Comparison of ENCODE assay signal across 35 mouse cellular contexts in the genomic region with DNA sequence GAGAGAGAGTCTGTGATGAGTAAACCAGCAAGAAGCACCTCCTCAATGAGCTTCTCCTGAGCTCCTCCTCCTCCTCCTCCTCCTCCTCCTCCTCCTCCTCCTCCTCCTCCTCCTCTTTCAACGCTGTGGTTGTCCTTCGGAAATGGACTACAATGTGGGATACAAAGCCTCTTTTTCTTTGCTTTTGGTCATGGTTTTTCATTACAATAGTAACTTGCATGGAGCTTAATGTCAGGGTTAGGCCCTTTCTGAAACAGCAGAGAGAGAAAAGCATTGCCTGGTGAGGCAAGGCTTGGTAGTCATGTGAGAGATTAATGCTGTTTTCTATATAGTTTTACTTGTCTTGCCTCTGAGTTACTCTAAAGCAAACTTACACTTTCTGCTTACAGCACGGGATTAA.
"Had no signal": no experiment of that assay in that cellular context is flagged by ENCODE, and none has a peak within 500 bp of the region (broad histone marks: within the 10 kb centered on the region; RNA-seq: fewer than 3 reads in every experiment).

No protein-coding gene starts in this region.

- H3K4me2 ChIP-seq: heart, embryonic 11.5 days; heart, embryonic 12.5 days; heart, embryonic 13.5 days; heart, embryonic 15.5 days; hindbrain, embryonic 12.5 days; hindbrain, embryonic 13.5 days; hindbrain, embryonic 14.5 days; hindbrain, embryonic 15.5 days; intestine, embryonic 15.5 days; kidney, embryonic 15.5 days had no signal

- H3K4me3 ChIP-seq: heart, embryonic 10.5 days; heart, embryonic 12.5 days; heart, embryonic 13.5 days; heart, embryonic 15.5 days; hindbrain, embryonic 10.5 days; hindbrain, embryonic 12.5 days; hindbrain, embryonic 13.5 days; hindbrain, embryonic 15.5 days; intestine, embryonic 15.5 days; kidney, embryonic 15.5 days; layer of hippocampus, adult 2 months had no signal

- H3K9me3 ChIP-seq: heart, embryonic 10.5 days; heart, embryonic 12.5 days; heart, embryonic 13.5 days; heart, embryonic 15.5 days; hindbrain, embryonic 10.5 days; hindbrain, embryonic 12.5 days; hindbrain, embryonic 13.5 days; hindbrain, embryonic 15.5 days; intestine, embryonic 15.5 days; kidney, embryonic 15.5 days had no signal

- H3K27me3 ChIP-seq: heart, embryonic 12.5 days; heart, embryonic 13.5 days; heart, embryonic 15.5 days; hindbrain, embryonic 12.5 days; hindbrain, embryonic 13.5 days; hindbrain, embryonic 15.5 days; intestine, embryonic 15.5 days; kidney, embryonic 15.5 days had no signal

- H3K27ac ChIP-seq: heart, embryonic 10.5 days; heart, embryonic 13.5 days; heart, embryonic 15.5 days; hindbrain, embryonic 10.5 days; hindbrain, embryonic 12.5 days; hindbrain, embryonic 13.5 days; hindbrain, embryonic 14.5 days; hindbrain, embryonic 15.5 days; hindbrain, postnatal 0 days; intestine, embryonic 15.5 days; kidney, embryonic 15.5 days; kidney, postnatal 0 days; layer of hippocampus, adult 2 months had no signal

- H3K9ac ChIP-seq: heart, embryonic 12.5 days; heart, embryonic 13.5 days; heart, embryonic 15.5 days; hindbrain, embryonic 12.5 days; hindbrain, embryonic 13.5 days; hindbrain, embryonic 14.5 days; hindbrain, embryonic 15.5 days; intestine, embryonic 15.5 days; kidney, embryonic 15.5 days had no signal

- H3K4me1 ChIP-seq: heart, embryonic 10.5 days; heart, embryonic 12.5 days; heart, embryonic 13.5 days; heart, embryonic 15.5 days; hindbrain, embryonic 10.5 days; hindbrain, embryonic 12.5 days; hindbrain, embryonic 13.5 days; hindbrain, embryonic 15.5 days; intestine, embryonic 15.5 days; kidney, embryonic 15.5 days had no signal

- DNase-seq: heart, postnatal 10 days; heart, postnatal 14 days; heart, postnatal 36 days; heart, postnatal 4 days; kidney, adult 11 months; kidney, adult 18-20 months; kidney, adult 2 months; kidney, adult 8-10 months; kidney, adult 9 months; kidney, postnatal 10 days; kidney, postnatal 14 days; kidney, postnatal 25 days; kidney, postnatal 36 days; kidney, postnatal 4 days; layer of hippocampus, adult 9-11 months; layer of hippocampus, postnatal 36 days had no signal

- ATAC-seq: hindbrain, embryonic 16.5 days; hindbrain, postnatal 0 days; inflammation-experienced regulatory T-cells, adult 6 months; intestine, embryonic 15.5 days; intestine, embryonic 16.5 days; intestine, postnatal 0 days had no signal

- H3K36me3 ChIP-seq: heart, embryonic 10.5 days; heart, embryonic 12.5 days; heart, embryonic 13.5 days; heart, embryonic 15.5 days; hindbrain, embryonic 10.5 days; hindbrain, embryonic 12.5 days; hindbrain, embryonic 13.5 days; hindbrain, embryonic 15.5 days; intestine, embryonic 15.5 days; kidney, embryonic 15.5 days had no signal
